Mouse (Mus musculus) midbrain, embryonic 16.5 days (tissue): ENCODE results near the gene Mpc1. TPM values are rescaled to one million over a fixed set of nuclear protein-coding genes. Genes with fewer than 3 reads are reported as not detected.

Experiments used
- ATAC-seq: fragments of 200-750 bp; cut with Nextera tagmentation; 2 replicates; pipeline ENCODE4 v1.8.0; 2017; ENCODE audit warnings: moderate TSS enrichment
- H3K27ac ChIP-seq: fragments of 300-500 bp; sonication (generic); 2 replicates; pipeline ENCODE4 v1.5.1; 2014; ENCODE audit warnings: mild to moderate bottlenecking, low read length, mixed read lengths
- H3K27me3 ChIP-seq: fragments of 300-500 bp; sonication (generic); 2 replicates; pipeline ENCODE4 v1.6.1; 2014; ENCODE audit warnings: low read depth, low read length, mixed read lengths; ENCODE audit not compliant: control insufficient read depth, insufficient read depth
- H3K36me3 ChIP-seq: fragments of 300-500 bp; sonication (generic); 2 replicates; pipeline ENCODE4 v1.6.1; 2014; ENCODE audit warnings: mild to moderate bottlenecking, low read length, moderate library complexity, mixed read lengths; ENCODE audit not compliant: control insufficient read depth, insufficient read depth
- H3K4me1 ChIP-seq: fragments of 300-500 bp; sonication (generic); 2 replicates; pipeline ENCODE4 v1.6.1; 2014; ENCODE audit warnings: mild to moderate bottlenecking, low read length, mixed read lengths; ENCODE audit not compliant: control insufficient read depth, insufficient read depth
- H3K4me2 ChIP-seq: fragments of 300-500 bp; sonication (generic); 2 replicates; pipeline ENCODE4 v1.6.1; 2014; ENCODE audit warnings: mild to moderate bottlenecking, low read length, mixed read lengths
- H3K4me3 ChIP-seq: fragments of 300-500 bp; sonication (generic); 2 replicates; pipeline ENCODE4 v1.5.1; 2014; ENCODE audit warnings: low read depth, mild to moderate bottlenecking, low read length, moderate library complexity, mixed read lengths
- H3K9ac ChIP-seq: fragments of 300-500 bp; sonication (generic); 2 replicates; pipeline ENCODE4 v1.6.1; 2014; ENCODE audit warnings: low read depth, low read length, mixed read lengths
- H3K9me3 ChIP-seq: fragments of 300-500 bp; sonication (generic); replicated peaks from 2 replicates; pipeline ENCODE4 v1.6.1; 2014; ENCODE audit warnings: mild to moderate bottlenecking, low read length, mixed read lengths; ENCODE audit not compliant: control insufficient read depth, poor library complexity, severe bottlenecking
- WGBS: fragments of 180-500 bp; shearing (Covaris S2); extraction: QIAGEN DNeasy Blood & Tissue Kit; methylation state at CpG from one replicate; pipeline ENCODE4 v1.1.7; 2014; 5-methylcytosine and 5-hydroxymethylcytosine counted together
- polyA plus RNA-seq: library from polyadenylated mRNA; unstranded; fragments of >200 nt; fragmentation: Nextera tagmentation; extraction: Ambion mirVana; gene quantifications from 2 replicates; pipeline ENCODE4 v1.2.1, GENCODE M21; 2015

Mpc1 gene
- polyA plus RNA-seq, 1 experiment from 2014 or later = 338 TPM

- no peak overlapping the region for H3K4me3 ChIP-seq
- 78% methylated on average over 6 of the region's 6 CpGs for WGBS
- H3K9ac ChIP-seq = no peak overlapping the region
- H3K36me3 ChIP-seq = no peaks in the 10 kb centered on the region
- no peak overlapping the region for H3K4me2 ChIP-seq
- H3K27me3 ChIP-seq = no peaks in the 10 kb centered on the region
- no peak for ATAC-seq
- H3K9me3 ChIP-seq = no peaks in the 10 kb centered on the region
- no peaks in the 10 kb centered on the region for H3K4me1 ChIP-seq
- H3K27ac ChIP-seq = no peak overlapping the region
These were observed 9.8 kb upstream of the Mpc1 start for GRCm38 (mm10) chr17:8272951-8273350.

GRCm38 (mm10) chr17:8276071-8276470 is 6.6 kb upstream of the Mpc1 start:
- ATAC-seq = no peak
- Histone ChIP-seq H3K4me1 (no peaks in the 10 kb centered on the region), H3K4me2 (no peak overlapping the region), H3K9ac (no peak overlapping the region), H3K36me3 (no peaks in the 10 kb centered on the region), H3K4me3 (no peak overlapping the region), H3K9me3 (no peaks in the 10 kb centered on the region), H3K27me3 (no peaks in the 10 kb centered on the region), H3K27ac (no peak overlapping the region)
- 82% methylated on average over 4 of the region's 4 CpGs for WGBS

GRCm38 (mm10) chr17:8276680-8277079 is 6.0 kb upstream of the Mpc1 start:
- 84% methylated on average over 7 of the region's 7 CpGs for WGBS
- no peak for ATAC-seq
- no peak overlapping the region for H3K27ac ChIP-seq
- H3K9me3 ChIP-seq = no peaks in the 10 kb centered on the region
- H3K36me3 ChIP-seq = no peaks in the 10 kb centered on the region
- H3K4me1 ChIP-seq = no peaks in the 10 kb centered on the region
- H3K4me3 ChIP-seq = no peak overlapping the region
- no peaks in the 10 kb centered on the region for H3K27me3 ChIP-seq
- no peak overlapping the region for H3K9ac ChIP-seq
- no peak overlapping the region for H3K4me2 ChIP-seq

GRCm38 (mm10) chr17:8277266-8277665 is 5.4 kb upstream of the Mpc1 start:
- Histone ChIP-seq H3K27me3 (no peaks in the 10 kb centered on the region), H3K4me3 (no peak overlapping the region), H3K27ac (no peak overlapping the region), H3K36me3 (no peaks in the 10 kb centered on the region), H3K4me2 (no peak overlapping the region), H3K9me3 (no peaks in the 10 kb centered on the region), H3K9ac (no peak overlapping the region), H3K4me1 (no peaks in the 10 kb centered on the region)
- ATAC-seq = no peak
- WGBS = 70% methylated on average over 3 of the region's 3 CpGs

GRCm38 (mm10) chr17:8278356-8278755 is 4.3 kb upstream of the Mpc1 start:
- no peak overlapping the region for H3K4me2 ChIP-seq
- no peaks in the 10 kb centered on the region for H3K27me3 ChIP-seq
- ATAC-seq = no peak
- H3K9me3 ChIP-seq = no peaks in the 10 kb centered on the region
- WGBS = 68% methylated on average over 3 of the region's 3 CpGs
- H3K4me1 ChIP-seq = peaks cover 6% of the 10 kb centered on the region
- no peak overlapping the region for H3K9ac ChIP-seq
- H3K4me3 ChIP-seq = no peak overlapping the region
- H3K36me3 ChIP-seq = no peaks in the 10 kb centered on the region
- H3K27ac ChIP-seq = no peak overlapping the region

- Histone ChIP-seq H3K36me3 (no peaks in the 10 kb centered on the region), H3K27ac (peak overlapping the region; percentile 96), H3K4me1 (peaks cover 18% of the 10 kb centered on the region), H3K9ac (peak overlapping the region; percentile 92), H3K4me3 (peak overlapping the region; percentile 89), H3K27me3 (no peaks in the 10 kb centered on the region), H3K9me3 (no peaks in the 10 kb centered on the region), H3K4me2 (peak overlapping the region; percentile 89)
- ATAC-seq = peak; percentile 98
- under 1% methylated on average over 77 of the region's 77 CpGs for WGBS
These were observed 986 bp downstream of the Mpc1 start for GRCm38 (mm10) chr17:8283526-8284253.

GRCm38 (mm10) chr17:8284254-8284661 is 1.6 kb downstream of the Mpc1 start:
- peak overlapping the region; percentile 85 for H3K4me2 ChIP-seq
- no peaks in the 10 kb centered on the region for H3K36me3 ChIP-seq
- H3K9me3 ChIP-seq = no peaks in the 10 kb centered on the region
- ATAC-seq = no peak; the same call in none of the 2 replicates
- H3K4me1 ChIP-seq = peaks cover 18% of the 10 kb centered on the region
- WGBS = under 1% methylated on average over 32 of the region's 32 CpGs
- H3K27me3 ChIP-seq = no peaks in the 10 kb centered on the region
- peak overlapping the region; percentile 92 for H3K9ac ChIP-seq
- H3K27ac ChIP-seq = peak overlapping the region; percentile 96
- H3K4me3 ChIP-seq = peak overlapping the region; percentile 89

GRCm38 (mm10) chr17:8285056-8285455 is 2.4 kb downstream of the Mpc1 start:
- no peaks in the 10 kb centered on the region for H3K9me3 ChIP-seq
- no peak for ATAC-seq
- peak overlapping the region; percentile 89 for H3K4me3 ChIP-seq
- peak overlapping the region; percentile 85 for H3K4me2 ChIP-seq
- 39% methylated on average over 8 of the region's 8 CpGs for WGBS
- H3K9ac ChIP-seq = no peak overlapping the region; the same call in 1 of the 2 replicates
- peaks cover 18% of the 10 kb centered on the region for H3K4me1 ChIP-seq
- H3K27me3 ChIP-seq = no peaks in the 10 kb centered on the region
- 0 out of 2 replicates have a peak, but pooled peaks cover 3% of the 10 kb centered on the region for H3K36me3 ChIP-seq
- H3K27ac ChIP-seq = no peak overlapping the region

GRCm38 (mm10) chr17:8286987-8287386 is 4.3 kb downstream of the Mpc1 start:
- Histone ChIP-seq H3K27me3 (no peaks in the 10 kb centered on the region), H3K4me1 (peaks cover 18% of the 10 kb centered on the region), H3K4me2 (no peak overlapping the region), H3K27ac (no peak overlapping the region), H3K36me3 (peaks cover 4% of the 10 kb centered on the region; the same call in 1 of the 2 replicates), H3K9ac (no peak overlapping the region), H3K4me3 (no peak overlapping the region), H3K9me3 (no peaks in the 10 kb centered on the region)
- no peak for ATAC-seq
- 84% methylated on average over 4 of the region's 4 CpGs for WGBS
